Mouse (Mus musculus): ENCODE measurements at regions not wholly inside any gene's neighbourhood (a gene's known extent, or its start where the extent isn't known, plus 50 kb on each side); places are given as distances from the start of the nearest gene placed in this dataset.

GRCm38 (mm10) chr16:74467159-74467558, 55.5 kb upstream of the Robo2 start:
- TF ChIP-seq EP300 (IDR thresholded peaks at IDR 0.05; ENCODE audit: low read depth) (no peak), CTCF (IDR thresholded peaks at IDR 0.05; ENCODE audit: low read depth) (no peak)

Measured in liver, postnatal 0 days (tissue).